Mouse (Mus musculus): Measurements from ENCODE around the gene E330017A01Rik. TPM values are rescaled to one million over a fixed set of nuclear protein-coding genes. Genes with fewer than 3 reads are reported as not detected.
"Not testable (repeated sequence)": the region's sequence is repeated elsewhere in the genome, so short reads cannot be mapped to it uniquely, and the experiment has no call there.

The E330017A01Rik gene
- total and polyA plus RNA-seq, 2 experiments from 2014 or later: not detected

DNA sequence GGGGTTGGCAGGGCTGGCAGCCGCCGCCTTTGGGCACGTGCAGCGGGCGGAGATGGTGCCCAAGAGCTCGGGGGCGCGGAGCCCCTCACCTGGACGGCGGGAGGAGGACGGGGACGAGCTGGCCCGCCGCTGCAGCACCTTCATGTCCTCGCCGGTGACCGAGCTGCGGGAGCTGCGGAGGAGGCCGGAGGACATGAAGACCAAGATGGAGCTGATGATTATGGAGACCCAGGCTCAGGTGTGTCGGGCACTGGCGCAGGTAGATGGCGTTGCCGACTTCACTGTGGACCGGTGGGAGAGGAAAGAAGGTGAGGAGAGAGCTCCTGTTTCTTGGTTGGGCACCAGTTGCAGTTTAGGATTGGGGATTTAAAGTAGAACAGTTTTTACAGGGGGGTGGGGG is 32.1 kb upstream of the E330017A01Rik start:
- H3K27ac ChIP-seq (ENCODE audit: low read depth, low read length): peak overlapping the region; percentile 69
- peak overlapping the region; percentile 71 for H3K4me3 ChIP-seq (ENCODE audit: low read depth, low read length)
- H3K9ac ChIP-seq: peak overlapping the region; percentile 77
- under 1% methylated on average over 25 of the region's 25 CpGs for WGBS
- H3K36me3 ChIP-seq (ENCODE audit: insufficient read depth): peaks cover 22% of the 10 kb centered on the region; the same call in 1 of the 2 replicates
- DNase-seq (peak; percentile 60), ATAC-seq (peak; percentile 47)
- no peaks in the 10 kb centered on the region for H3K9me3 ChIP-seq (ENCODE audit: low read length)
- peak; percentile 23; the same call in 1 of the 2 replicates for TF ChIP-seq CTCF (IDR thresholded peaks at IDR 0.05; ENCODE audit: low read depth)
- peak overlapping the region; percentile 77 for H3K4me2 ChIP-seq (ENCODE audit: low read depth)
- peaks cover 3% of the 10 kb centered on the region; the same call in 1 of the 2 replicates for H3K4me1 ChIP-seq (ENCODE audit: insufficient read depth)
- H3K27me3 ChIP-seq (ENCODE audit: insufficient read depth, low read length): no peaks in the 10 kb centered on the region

DNA sequence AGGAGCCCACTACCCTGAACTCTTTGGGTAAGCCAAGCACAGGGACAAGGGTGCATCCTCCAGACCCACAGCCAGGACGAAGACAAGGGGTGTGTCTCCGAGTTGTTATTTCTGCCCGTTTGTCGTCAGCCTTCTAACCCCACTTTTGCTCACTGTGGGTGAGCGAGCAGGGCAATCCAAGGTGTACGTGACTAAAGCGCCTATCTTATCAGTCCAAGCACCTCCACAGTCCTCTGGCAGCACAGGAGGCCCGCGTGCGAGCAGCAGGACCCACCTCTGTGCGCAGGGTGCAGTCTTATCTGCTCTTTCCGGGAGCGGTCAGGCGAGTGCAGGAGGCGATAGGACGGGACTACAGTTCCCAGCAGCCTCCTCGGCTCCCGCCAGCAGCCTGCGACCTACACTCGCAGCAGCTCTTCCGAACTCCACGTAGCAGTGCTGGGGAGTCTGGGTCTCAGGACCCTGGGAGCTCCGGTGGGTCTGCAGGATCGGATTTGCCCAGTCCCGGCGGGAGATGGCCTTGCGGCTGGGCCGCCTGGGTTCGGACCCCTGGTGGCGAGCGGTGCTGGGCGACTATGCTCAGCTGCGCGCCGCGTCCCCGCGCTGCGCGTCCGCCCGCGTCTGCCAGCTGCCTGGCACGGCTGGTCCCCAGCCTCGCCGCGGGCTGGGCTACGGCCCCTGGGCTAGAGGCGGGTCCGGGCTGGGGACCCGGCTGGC is 31.5 kb upstream of the E330017A01Rik start, which contains the start of gene Cpox:
Cpox (plus strand) TSS at position 376 of the 714 bp plus-strand sequence.
- peak within 1 kb of the TSS; percentile 71 for H3K4me3 ChIP-seq (ENCODE audit: low read depth, low read length)
- H3K9ac ChIP-seq: peak within 1 kb of the TSS; percentile 77
- H3K4me2 ChIP-seq (ENCODE audit: low read depth): peak within 1 kb of the TSS; percentile 77
- TF ChIP-seq CTCF (IDR thresholded peaks at IDR 0.05; ENCODE audit: low read depth): peak; percentile 40
- H3K9me3 ChIP-seq (ENCODE audit: low read length): no peaks in the 10 kb centered on the region
- H3K27me3 ChIP-seq (ENCODE audit: insufficient read depth, low read length): no peaks in the 10 kb centered on the region
- peaks cover 3% of the 10 kb centered on the region; the same call in 1 of the 2 replicates for H3K4me1 ChIP-seq (ENCODE audit: insufficient read depth)
- 1% methylated on average over 50 of the region's 51 CpGs for WGBS
- H3K27ac ChIP-seq (ENCODE audit: low read depth, low read length): peak within 1 kb of the TSS; percentile 69
- peak; percentile 98 for ATAC-seq
- peak; percentile 88 for DNase-seq
- peaks cover 20% of the 10 kb centered on the region; the same call in 1 of the 2 replicates for H3K36me3 ChIP-seq (ENCODE audit: insufficient read depth)

DNA sequence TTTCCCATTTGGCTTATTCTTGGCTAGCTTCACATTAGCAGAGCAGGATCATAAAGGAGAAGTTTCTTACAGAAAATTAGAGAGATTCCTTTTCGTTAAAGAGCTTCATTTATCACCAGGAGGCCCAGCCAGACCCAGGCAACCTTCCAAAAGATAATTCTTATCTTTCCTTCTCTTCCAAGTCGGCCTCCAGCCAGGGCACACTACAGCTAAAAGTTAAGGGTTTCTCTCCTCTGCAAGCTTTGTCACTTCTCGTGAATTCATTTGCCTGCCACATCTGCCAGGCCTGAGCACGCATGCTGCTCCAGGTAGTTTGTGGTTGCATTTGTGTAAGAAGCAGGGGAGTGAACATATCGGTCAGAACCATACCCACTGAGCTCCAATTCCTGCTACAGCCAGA is 30.7 kb upstream of the E330017A01Rik start:
- Histone ChIP-seq H3K4me2 (ENCODE audit: low read depth) (peak overlapping the region; percentile 77; the same call in 1 of the 2 replicates), H3K27ac (ENCODE audit: low read depth, low read length) (no peak overlapping the region), H3K4me1 (ENCODE audit: insufficient read depth) (peaks cover 3% of the 10 kb centered on the region; the same call in 1 of the 2 replicates), H3K9me3 (ENCODE audit: low read length) (no peaks in the 10 kb centered on the region), H3K36me3 (ENCODE audit: insufficient read depth) (peaks cover 12% of the 10 kb centered on the region; the same call in 1 of the 2 replicates), H3K27me3 (ENCODE audit: insufficient read depth, low read length) (no peaks in the 10 kb centered on the region), H3K4me3 (ENCODE audit: low read depth, low read length) (peak overlapping the region; percentile 71), H3K9ac (0 out of 2 replicates have a peak overlapping the region, but pooled peaks have one; percentile 77)
- 42% methylated on average over 5 of the region's 5 CpGs for WGBS
- no peak for ATAC-seq
- DNase-seq: peak; percentile 3
- no peak for TF ChIP-seq CTCF (IDR thresholded peaks at IDR 0.05; ENCODE audit: low read depth)

DNA sequence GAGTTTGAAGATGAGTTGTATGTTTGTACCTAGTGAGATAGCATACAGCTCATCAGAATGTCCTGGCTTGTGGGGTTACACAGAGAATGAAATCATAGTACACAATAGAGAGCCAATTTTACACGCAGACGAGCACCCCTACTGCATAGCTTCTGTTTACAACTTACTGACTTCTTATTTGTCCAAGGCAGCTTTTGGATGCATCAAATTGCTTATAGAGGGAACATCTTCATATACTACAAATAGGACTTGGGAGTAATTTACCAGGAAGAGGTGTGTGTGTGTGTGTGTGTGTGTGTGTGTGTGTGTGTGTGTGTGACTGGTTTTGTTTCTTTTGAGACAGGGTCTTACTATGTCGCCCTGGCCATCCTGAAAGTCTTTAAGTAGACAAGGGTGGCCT is 30.0 kb upstream of the E330017A01Rik start:
- WGBS: 76% methylated on average over 3 of the region's 3 CpGs
- no peak for ATAC-seq

DNA sequence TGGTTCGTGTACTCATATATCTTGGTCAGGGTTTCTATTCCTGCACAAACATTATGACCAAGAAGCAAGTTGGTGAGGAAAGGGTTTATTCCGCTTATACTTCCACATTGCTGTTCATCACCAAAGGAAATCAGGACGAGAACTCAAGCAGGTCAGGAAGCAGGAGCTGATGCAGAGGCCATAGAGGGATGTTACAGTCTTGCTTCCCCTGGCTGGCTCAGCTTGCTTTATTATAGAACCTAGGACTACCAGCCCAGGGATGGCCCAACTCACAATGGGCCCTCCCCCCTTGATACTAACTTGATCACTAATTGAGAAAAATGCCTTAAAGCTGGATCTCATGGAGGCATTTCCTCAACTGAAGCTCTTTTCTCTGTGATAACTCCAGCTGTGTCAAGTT is 28.1 kb upstream of the E330017A01Rik start:
- not testable (repeated sequence) for H3K9ac ChIP-seq; H3K4me1 ChIP-seq (ENCODE audit: insufficient read depth); H3K4me2 ChIP-seq (ENCODE audit: low read depth); H3K36me3 ChIP-seq (ENCODE audit: insufficient read depth); H3K27me3 ChIP-seq (ENCODE audit: insufficient read depth, low read length); H3K27ac ChIP-seq (ENCODE audit: low read depth, low read length); H3K9me3 ChIP-seq (ENCODE audit: low read length); DNase-seq; ATAC-seq; H3K4me3 ChIP-seq (ENCODE audit: low read depth, low read length)
- WGBS: 87% methylated on average over 3 of the region's 3 CpGs

More for the DNA sequence above, 30.0 kb upstream of the E330017A01Rik start:
- Histone ChIP-seq H3K4me3 (ENCODE audit: low read depth, low read length) (no peak overlapping the region), H3K4me2 (ENCODE audit: low read depth) (no peak overlapping the region), H3K27ac (ENCODE audit: low read depth, low read length) (no peak overlapping the region), H3K9ac (no peak overlapping the region), H3K27me3 (ENCODE audit: insufficient read depth, low read length) (no peaks in the 10 kb centered on the region), H3K36me3 (ENCODE audit: insufficient read depth) (peaks cover 5% of the 10 kb centered on the region; the same call in 1 of the 2 replicates), H3K9me3 (ENCODE audit: low read length) (no peaks in the 10 kb centered on the region), H3K4me1 (ENCODE audit: insufficient read depth) (peaks cover 3% of the 10 kb centered on the region; the same call in 1 of the 2 replicates)
- no peak for TF ChIP-seq CTCF (IDR thresholded peaks at IDR 0.05; ENCODE audit: low read depth)
- DNase-seq: no peak

DNA sequence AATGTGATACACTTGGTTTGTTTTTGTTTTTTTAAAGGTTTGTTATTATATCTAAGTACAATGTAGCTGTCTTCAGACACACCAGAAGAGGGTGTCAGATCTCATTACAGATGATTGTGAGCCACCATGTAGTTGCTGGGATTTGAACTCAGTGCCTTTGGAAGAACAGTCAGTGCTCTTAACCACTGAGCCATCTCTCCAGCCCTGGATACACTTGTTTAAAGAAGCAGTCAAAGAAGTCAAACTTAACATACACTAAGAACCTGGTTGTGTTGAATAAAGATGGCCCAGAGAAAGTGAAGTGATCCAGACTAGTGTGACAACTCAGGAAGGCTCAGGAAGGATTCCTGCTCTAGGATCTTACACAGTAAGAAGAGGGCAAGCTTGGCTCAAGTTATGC is 26.6 kb upstream of the E330017A01Rik start:
- DNase-seq; H3K4me1 ChIP-seq (ENCODE audit: insufficient read depth); H3K27me3 ChIP-seq (ENCODE audit: insufficient read depth, low read length); H3K4me2 ChIP-seq (ENCODE audit: low read depth); H3K9me3 ChIP-seq (ENCODE audit: low read length); H3K27ac ChIP-seq (ENCODE audit: low read depth, low read length); H3K4me3 ChIP-seq (ENCODE audit: low read depth, low read length); H3K9ac ChIP-seq; H3K36me3 ChIP-seq (ENCODE audit: insufficient read depth); ATAC-seq: not testable (repeated sequence)

DNA sequence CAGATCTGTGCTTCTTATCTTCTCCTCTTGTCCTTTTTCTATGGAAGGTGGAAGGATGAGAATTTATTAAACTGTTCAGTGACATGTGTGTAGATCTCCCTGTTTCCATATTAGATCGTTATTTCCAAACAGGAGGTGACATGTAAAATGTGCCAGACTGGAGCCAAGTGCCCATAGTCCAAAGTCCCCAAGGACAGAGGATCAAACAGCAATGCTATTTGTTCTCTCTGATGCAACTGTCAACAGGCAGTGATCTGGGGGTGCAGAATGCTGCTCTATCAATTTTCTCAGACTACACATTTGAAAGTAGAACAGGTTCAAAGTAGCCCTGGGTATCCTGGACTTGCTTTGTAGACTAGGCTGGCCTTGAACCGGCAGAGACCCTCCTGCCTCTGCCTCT is 25.3 kb upstream of the E330017A01Rik start:
- Histone ChIP-seq H3K27ac (ENCODE audit: low read depth, low read length) (no peak overlapping the region), H3K9me3 (ENCODE audit: low read length) (no peaks in the 10 kb centered on the region), H3K9ac (no peak overlapping the region), H3K27me3 (ENCODE audit: insufficient read depth, low read length) (no peaks in the 10 kb centered on the region), H3K4me3 (ENCODE audit: low read depth, low read length) (no peak overlapping the region), H3K4me2 (ENCODE audit: low read depth) (no peak overlapping the region), H3K36me3 (ENCODE audit: insufficient read depth) (no peaks in the 10 kb centered on the region), H3K4me1 (ENCODE audit: insufficient read depth) (no peaks in the 10 kb centered on the region)
- ATAC-seq (no peak), DNase-seq (no peak)
- TF ChIP-seq CTCF (IDR thresholded peaks at IDR 0.05; ENCODE audit: low read depth): no peak
- 88% methylated on average over 2 of the region's 2 CpGs for WGBS
